Comparison of ENCODE assay signal across 7 mouse cellular contexts in the genomic region with DNA sequence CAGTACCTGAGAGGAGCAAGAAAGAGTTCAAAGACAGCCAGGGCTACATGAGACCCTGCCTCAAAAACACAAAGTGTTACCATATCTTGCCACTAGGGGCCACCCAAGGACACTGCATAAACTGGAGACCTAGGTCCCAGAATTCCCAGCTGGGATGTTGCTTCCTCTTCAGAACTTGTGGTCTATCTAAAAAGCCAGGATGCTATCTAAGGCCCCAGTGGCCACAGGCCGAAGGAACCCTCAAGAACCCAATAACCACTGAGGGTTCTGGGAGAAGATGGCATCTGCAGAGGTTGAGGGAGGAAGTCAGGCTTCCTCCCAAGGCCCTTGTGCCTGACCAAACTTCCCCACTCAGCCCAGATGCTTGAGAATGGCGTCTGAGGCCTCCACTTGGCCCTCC. TPM values are rescaled to one million over a fixed set of nuclear protein-coding genes. Genes with fewer than 3 reads are reported as not detected.
A peak's percentile ranks its signal among the peaks of the same experiment; 100 is the strongest.
DNase-seq lines count a peak whose midpoint lies in the region.

No protein-coding gene starts in this region.

- peak; percentile 89 for DNase-seq in ES-CJ7 (ENCODE audit: low read depth, low spot score)
- peak; percentile 88 for DNase-seq in ZHBTc4 (ENCODE audit: low read depth, low spot score)
- DNase-seq in embryo, embryonic 11 days = peak; percentile 89
- DNase-seq in heart, adult 8-10 months (ENCODE audit: low spot score) = peak; percentile 71
- DNase-seq in layer of hippocampus, adult 8-10 months (ENCODE audit: low spot score in 2 of 2) = peak; percentile 12 to 70
- peak; percentile 80 for DNase-seq in lung, postnatal 14 days
- peak; percentile 4 to 18 for DNase-seq in right cerebral cortex, postnatal 36 days (ENCODE audit: low spot score in 2 of 2)

RNA-seq across cellular contexts. Expression of a gene that starts 30.2 kb away (rescaled TPM):
- under 1 TPM; 0.47 to 0.55 (median 0.51) TPM for total RNA-seq in heart, adult 8-10 months (2022)
- 1 to 10 TPM in 1 of 4 experiments, under 1 TPM in 3; 0.66 to 2.6 (median 0.82) TPM for total RNA-seq in layer of hippocampus, adult 8-10 months (2022)

RNA-seq across cellular contexts. Expression of a gene that starts 34.4 kb away (rescaled TPM):
- total RNA-seq in heart, adult 8-10 months (2022) = 10 to 100 TPM; 40.0 to 70.3 (median 65.6) TPM
- total RNA-seq in layer of hippocampus, adult 8-10 months (2022) = 10 to 100 TPM; 10.4 to 22.0 (median 16.4) TPM

RNA-seq across cellular contexts. Expression of a gene that starts 48.2 kb away (rescaled TPM):
- total RNA-seq in heart, adult 8-10 months (2022) = 1 to 10 TPM in 1 of 4 experiments, under 1 TPM in 3; 0.40 to 1.4 (median 0.56) TPM
- 1 to 10 TPM; 2.6 to 4.2 (median 3.9) TPM for total RNA-seq in layer of hippocampus, adult 8-10 months (2022)

RNA-seq across cellular contexts. Expression of a gene that starts 53.3 kb away (rescaled TPM):
- 100 to 1,000 TPM in 2 of 4 experiments, 10 to 100 TPM in 2; 90.3 to 107 (median 102) TPM for total RNA-seq in heart, adult 8-10 months (2022)
- 10 to 100 TPM; 80.0 to 94.3 (median 87.5) TPM for total RNA-seq in layer of hippocampus, adult 8-10 months (2022)

Comparison
In these comparisons a context has a peak if more than half of its experiments do, and no peak if none do; other contexts are left out.
1. Peak in every context shown above with its lines: DNase-seq.
2. DNase-seq: peak in every context shown above with its lines; median percentile 89 in ES-CJ7; 89 in embryo, embryonic 11 days; 88 in ZHBTc4; 80 in lung, postnatal 14 days; 71 in heart, adult 8-10 months; 41 in layer of hippocampus, adult 8-10 months; 11 in right cerebral cortex, postnatal 36 days.